Comparison of ENCODE assay signal across 18 mouse cellular contexts in genomic region chr10:119483068-119483705, GRCm38 (mm10). TPM values are rescaled to one million over a fixed set of nuclear protein-coding genes. Genes with fewer than 3 reads are reported as not detected.
DNase-seq lines count a peak whose midpoint lies in the region; ATAC-seq and TF ChIP-seq lines count a peak whose summit lies in the region.
"Had no signal": no experiment of that assay in that cellular context is flagged by ENCODE, and none has a peak within 500 bp of the region (broad histone marks: within the 10 kb centered on the region; RNA-seq: fewer than 3 reads in every experiment).

No protein-coding gene starts in this region.

- H3K27ac ChIP-seq in forebrain, embryonic 14.5 days (ENCODE audit: low read depth, low read length), result 0 out of 2 replicates have a peak overlapping the region, but pooled peaks have one; percentile 33
- H3K27ac ChIP-seq in forebrain, embryonic 12.5 days, result no peak overlapping the region
- H3K27ac ChIP-seq in hindbrain, embryonic 16.5 days (ENCODE audit: low read depth, low read length), result no peak overlapping the region
- H3K27ac ChIP-seq in midbrain, embryonic 14.5 days (replicated peaks; ENCODE audit: low read depth, low read length), result no peak overlapping the region
- no peak overlapping the region for H3K27ac ChIP-seq in kidney, adult 2 months (ENCODE audit: insufficient read depth, low read depth, low read length)
- H3K27ac ChIP-seq: embryonic facial prominence, embryonic 10.5 days; kidney, postnatal 0 days; stomach, postnatal 0 days had no signal

- no peaks in the 10 kb centered on the region for H3K36me3 ChIP-seq in forebrain, embryonic 14.5 days (ENCODE audit: control insufficient read depth, insufficient read depth, low read length)
- no peaks in the 10 kb centered on the region for H3K36me3 ChIP-seq in forebrain, embryonic 12.5 days (replicated peaks)
- H3K36me3 ChIP-seq in hindbrain, embryonic 16.5 days (ENCODE audit: control insufficient read depth, insufficient read depth, low read length), result no peaks in the 10 kb centered on the region
- H3K36me3 ChIP-seq in midbrain, embryonic 14.5 days (ENCODE audit: control insufficient read depth, insufficient read depth, low read length), result no peaks in the 10 kb centered on the region
- no peaks in the 10 kb centered on the region for H3K36me3 ChIP-seq in kidney, adult 2 months (ENCODE audit: control insufficient read depth, insufficient read depth, low read length)
- H3K36me3 ChIP-seq: embryonic facial prominence, embryonic 10.5 days had no signal

- no peak for TF ChIP-seq POLR2A in kidney, adult 2 months (IDR thresholded peaks at IDR 0.05; ENCODE audit: low read depth, low read length)

- ATAC-seq in forebrain, embryonic 14.5 days, result no peak
- ATAC-seq in forebrain, embryonic 12.5 days (ENCODE audit: low FRiP score), result no peak
- no peak for ATAC-seq in hindbrain, embryonic 16.5 days
- no peak for ATAC-seq in midbrain, embryonic 14.5 days (ENCODE audit: low FRiP score, low TSS enrichment)

- peaks cover 11% of the 10 kb centered on the region for H3K4me1 ChIP-seq in forebrain, embryonic 14.5 days (ENCODE audit: control insufficient read depth, insufficient read depth, low read length)
- peaks cover 18% of the 10 kb centered on the region for H3K4me1 ChIP-seq in forebrain, embryonic 12.5 days
- peaks cover 9% of the 10 kb centered on the region for H3K4me1 ChIP-seq in hindbrain, embryonic 16.5 days (ENCODE audit: control insufficient read depth, insufficient read depth, low read depth, low read length)
- peaks cover 13% of the 10 kb centered on the region for H3K4me1 ChIP-seq in midbrain, embryonic 14.5 days (ENCODE audit: control insufficient read depth, insufficient read depth, low read length)
- H3K4me1 ChIP-seq in kidney, adult 2 months (ENCODE audit: control insufficient read depth, insufficient read depth, low read length), result no peaks in the 10 kb centered on the region

- H3K4me3 ChIP-seq in forebrain, embryonic 14.5 days (ENCODE audit: low read depth, low read length), result no peak overlapping the region
- no peak overlapping the region for H3K4me3 ChIP-seq in forebrain, embryonic 12.5 days (replicated peaks)
- H3K4me3 ChIP-seq in hindbrain, embryonic 16.5 days (ENCODE audit: low read length), result no peak overlapping the region
- no peak overlapping the region for H3K4me3 ChIP-seq in midbrain, embryonic 14.5 days (replicated peaks; ENCODE audit: low read depth, low read length)
- H3K4me3 ChIP-seq in kidney, adult 2 months (ENCODE audit: insufficient read depth, low read depth, low read length), result no peak overlapping the region
- H3K4me3 ChIP-seq: embryonic facial prominence, embryonic 10.5 days had no signal

- WGBS in forebrain, embryonic 14.5 days, result 53% methylated on average over 17 of the region's 17 CpGs
- WGBS in forebrain, embryonic 12.5 days, result 59% methylated on average over 17 of the region's 17 CpGs
- WGBS in hindbrain, embryonic 16.5 days, result 35% methylated on average over 17 of the region's 17 CpGs
- 36% methylated on average over 17 of the region's 17 CpGs for WGBS in midbrain, embryonic 14.5 days
- 66% methylated on average over 17 of the region's 17 CpGs for WGBS in kidney, adult 2 months

- no peak for TF ChIP-seq CTCF in kidney, adult 2 months (conservative IDR thresholded peaks at IDR 0.05; ENCODE audit: insufficient read depth, insufficient read length, low read depth, low read length)

- H3K4me2 ChIP-seq in forebrain, embryonic 14.5 days (ENCODE audit: low read length), result no peak overlapping the region
- no peak overlapping the region for H3K4me2 ChIP-seq in forebrain, embryonic 12.5 days
- 0 out of 2 replicates have a peak overlapping the region, but pooled peaks have one; percentile 15 for H3K4me2 ChIP-seq in hindbrain, embryonic 16.5 days (ENCODE audit: low read length)
- H3K4me2 ChIP-seq in midbrain, embryonic 14.5 days (ENCODE audit: low read length), result 0 out of 2 replicates have a peak overlapping the region, but pooled peaks have one; percentile 4

- no peaks in the 10 kb centered on the region for H3K9me3 ChIP-seq in forebrain, embryonic 14.5 days (replicated peaks; ENCODE audit: control insufficient read depth, low read length)
- no peaks in the 10 kb centered on the region for H3K9me3 ChIP-seq in forebrain, embryonic 12.5 days
- no peaks in the 10 kb centered on the region for H3K9me3 ChIP-seq in hindbrain, embryonic 16.5 days (ENCODE audit: control insufficient read depth, low read length)
- H3K9me3 ChIP-seq in midbrain, embryonic 14.5 days (ENCODE audit: control insufficient read depth, low read length), result no peaks in the 10 kb centered on the region
- H3K9me3 ChIP-seq: embryonic facial prominence, embryonic 10.5 days had no signal

- no peak overlapping the region for H3K9ac ChIP-seq in forebrain, embryonic 14.5 days (ENCODE audit: low read length)
- H3K9ac ChIP-seq in forebrain, embryonic 12.5 days, result no peak overlapping the region
- no peak overlapping the region for H3K9ac ChIP-seq in hindbrain, embryonic 16.5 days (ENCODE audit: low read depth, low read length)
- no peak overlapping the region for H3K9ac ChIP-seq in midbrain, embryonic 14.5 days (replicated peaks; ENCODE audit: low read length)

- no peaks in the 10 kb centered on the region for H3K27me3 ChIP-seq in forebrain, embryonic 14.5 days (replicated peaks; ENCODE audit: control insufficient read depth, insufficient read depth, low read length)
- H3K27me3 ChIP-seq in forebrain, embryonic 12.5 days, result no peaks in the 10 kb centered on the region
- no peaks in the 10 kb centered on the region for H3K27me3 ChIP-seq in hindbrain, embryonic 16.5 days (replicated peaks; ENCODE audit: control insufficient read depth, insufficient read depth, low read length)
- H3K27me3 ChIP-seq in midbrain, embryonic 14.5 days (ENCODE audit: control insufficient read depth, insufficient read depth, low read length), result no peaks in the 10 kb centered on the region
- no peaks in the 10 kb centered on the region for H3K27me3 ChIP-seq in kidney, adult 2 months (replicated peaks; ENCODE audit: control insufficient read depth, insufficient read depth, low read length)

- DNase-seq in forebrain, embryonic 14.5 days (ENCODE audit: low spot score), result no peak
- peak; percentile 21 for DNase-seq in forelimb bud, embryonic 11.5 days (ENCODE audit: low read depth, low spot score)
- DNase-seq in midbrain, embryonic 14.5 days, result no peak
- no peak for DNase-seq in natural killer cell, adult 2 months (ENCODE audit: low spot score in 2 of 2)
- no peak for DNase-seq in urinary bladder, postnatal 14 days (ENCODE audit: low spot score)
- no peak for DNase-seq in kidney, adult 2 months
- DNase-seq: B cell, adult 2 months; cerebellum, adult 11-12 months; gastrocnemius, postnatal 14 days; left cerebral cortex, postnatal 4 days; lung, postnatal 36 days; spleen, adult 18-20 months; thymus, postnatal 4 days had no signal

RNA-seq across cellular contexts. Expression of gene Grip1, which starts 29.6 kb away (rescaled TPM):
- 15.0 and 15.6 TPM in 2 replicates for polyA plus RNA-seq in forebrain, embryonic 14.5 days (2014; fragmentation: Nextera tagmentation; extraction: Ambion mirVana)
- 12.5 and 12.9 TPM in 2 replicates for polyA plus RNA-seq in forebrain, embryonic 12.5 days (2016; fragmentation: Nextera tagmentation; extraction: Ambion mirVana)
- 16.6 and 16.7 TPM in 2 replicates for polyA plus RNA-seq in hindbrain, embryonic 16.5 days (2015; fragmentation: Nextera tagmentation; extraction: Ambion mirVana)
- polyA plus RNA-seq in midbrain, embryonic 14.5 days (2014; fragmentation: Nextera tagmentation; extraction: Ambion mirVana), result 16.8 and 17.8 TPM in 2 replicates
- 2.5 and 2.7 TPM in 2 replicates for polyA plus RNA-seq in kidney, adult 2 months (2012; rRNA removed)

Comparison
In these comparisons a context has a peak if more than half of its experiments do, and no peak if none do; other contexts are left out.
1. H3K4me2 ChIP-seq: peak in hindbrain, embryonic 16.5 days (single experiment) and midbrain, embryonic 14.5 days (single experiment); none in forebrain, embryonic 14.5 days (single experiment) and forebrain, embryonic 12.5 days (single experiment).